Mouse (Mus musculus) embryonic facial prominence, embryonic 15.5 days (tissue): ENCODE data around the gene Mcfd2. TPM values are rescaled to one million over a fixed set of nuclear protein-coding genes. Genes with fewer than 3 reads are reported as not detected.

Experiments used
- ATAC-seq: fragments of 200-750 bp; cut with Nextera tagmentation; 2 replicates; pipeline ENCODE4 v1.8.0; 2017; ENCODE audit warnings: low read depth, moderate TSS enrichment; ENCODE audit not compliant: insufficient number of reproducible peaks, low FRiP score, low TSS enrichment
- H3K27ac ChIP-seq: fragments of 300-500 bp; sonication (generic); replicated peaks from 2 replicates; pipeline ENCODE4 v1.5.1; 2015; ENCODE audit warnings: mild to moderate bottlenecking, inconsistent platforms
- H3K27me3 ChIP-seq: fragments of 300-500 bp; sonication (generic); 2 replicates; pipeline ENCODE4 v1.6.1; 2015; ENCODE audit warnings: inconsistent platforms
- H3K36me3 ChIP-seq: fragments of 300-500 bp; sonication (generic); 2 replicates; pipeline ENCODE4 v1.6.1; 2015; ENCODE audit warnings: mild to moderate bottlenecking, inconsistent platforms
- H3K4me1 ChIP-seq: fragments of 300-500 bp; sonication (generic); 2 replicates; pipeline ENCODE4 v1.6.1; 2015; ENCODE audit warnings: inconsistent platforms
- H3K4me2 ChIP-seq: fragments of 300-500 bp; sonication (generic); replicated peaks from 2 replicates; pipeline ENCODE4 v1.6.1; 2015; ENCODE audit warnings: mild to moderate bottlenecking, inconsistent platforms
- H3K4me3 ChIP-seq: fragments of 300-500 bp; sonication (generic); replicated peaks from 2 replicates; pipeline ENCODE4 v1.5.1; 2015; ENCODE audit warnings: mild to moderate bottlenecking, inconsistent platforms
- H3K9ac ChIP-seq: fragments of 300-500 bp; sonication (generic); 2 replicates; pipeline ENCODE4 v1.6.1; 2015; ENCODE audit warnings: inconsistent platforms
- H3K9me3 ChIP-seq: fragments of 300-500 bp; sonication (generic); replicated peaks from 2 replicates; pipeline ENCODE4 v1.6.1; 2016; ENCODE audit warnings: inconsistent platforms
- WGBS: fragments of 180-500 bp; shearing (Covaris S2); methylation state at CpG from one replicate; pipeline ENCODE4 v1.1.7; 2015; 5-methylcytosine and 5-hydroxymethylcytosine counted together
- polyA plus RNA-seq: library from polyadenylated mRNA; unstranded; fragments of >200 nt; fragmentation: Nextera tagmentation; extraction: Ambion mirVana; gene quantifications from 2 replicates; pipeline ENCODE4 v1.2.1, GENCODE M21; 2015

Mcfd2 gene
- polyA plus RNA-seq, 1 experiment from 2014 or later = 102 TPM

GRCm38 (mm10) chr17:87235019-87235418 is 30.7 kb downstream of the Mcfd2 start:
- Histone ChIP-seq H3K36me3 (no peaks in the 10 kb centered on the region), H3K4me3 (no peak overlapping the region), H3K4me2 (no peak overlapping the region), H3K4me1 (peaks cover 5% of the 10 kb centered on the region; the same call in 1 of the 2 replicates), H3K27ac (no peak overlapping the region), H3K9ac (no peak overlapping the region), H3K27me3 (no peaks in the 10 kb centered on the region), H3K9me3 (no peaks in the 10 kb centered on the region)
- ATAC-seq = no peak
- 95% methylated on average over 6 of the region's 6 CpGs for WGBS

GRCm38 (mm10) chr17:87227878-87228277 is 37.9 kb downstream of the Mcfd2 start:
- H3K9ac ChIP-seq = no peak overlapping the region
- no peaks in the 10 kb centered on the region for H3K9me3 ChIP-seq
- peaks cover 14% of the 10 kb centered on the region for H3K4me1 ChIP-seq
- H3K27ac ChIP-seq = no peak overlapping the region
- H3K36me3 ChIP-seq = no peaks in the 10 kb centered on the region
- no peak overlapping the region for H3K4me2 ChIP-seq
- no peak for ATAC-seq
- no peak overlapping the region for H3K4me3 ChIP-seq
- 71% methylated on average over 4 of the region's 4 CpGs for WGBS
- no peaks in the 10 kb centered on the region for H3K27me3 ChIP-seq

- Histone ChIP-seq H3K36me3 (no peaks in the 10 kb centered on the region), H3K4me1 (peaks cover 14% of the 10 kb centered on the region), H3K27ac (peak overlapping the region; percentile 17; the same call in 1 of the 2 replicates), H3K4me2 (no peak overlapping the region), H3K4me3 (no peak overlapping the region), H3K9me3 (no peaks in the 10 kb centered on the region), H3K27me3 (no peaks in the 10 kb centered on the region), H3K9ac (no peak overlapping the region)
- peak; percentile 75 for ATAC-seq
- WGBS = 32% methylated on average over 10 of the region's 10 CpGs
Measured at GRCm38 (mm10) chr17:87226079-87226640, 39.6 kb downstream of the Mcfd2 start.

- WGBS = 91% methylated on average over 9 of the region's 9 CpGs
- Histone ChIP-seq H3K36me3 (no peaks in the 10 kb centered on the region), H3K4me3 (no peak overlapping the region), H3K27me3 (no peaks in the 10 kb centered on the region), H3K9ac (no peak overlapping the region), H3K9me3 (no peaks in the 10 kb centered on the region), H3K27ac (0 out of 2 replicates have a peak overlapping the region, but pooled peaks have one; percentile 2), H3K4me1 (peaks cover 14% of the 10 kb centered on the region), H3K4me2 (no peak overlapping the region)
- ATAC-seq = no peak
Measured at GRCm38 (mm10) chr17:87225384-87225783, 40.4 kb downstream of the Mcfd2 start.

GRCm38 (mm10) chr17:87224461-87224860 is 41.3 kb downstream of the Mcfd2 start:
- Histone ChIP-seq H3K4me3 (no peak overlapping the region), H3K27me3 (no peaks in the 10 kb centered on the region), H3K4me1 (peaks cover 14% of the 10 kb centered on the region), H3K27ac (no peak overlapping the region), H3K4me2 (no peak overlapping the region), H3K9me3 (no peaks in the 10 kb centered on the region), H3K9ac (no peak overlapping the region), H3K36me3 (no peaks in the 10 kb centered on the region)
- ATAC-seq = no peak
- WGBS = 55% methylated on average over 2 of the region's 2 CpGs

GRCm38 (mm10) chr17:87219456-87219855 is 46.3 kb downstream of the Mcfd2 start:
- 87% methylated on average over 9 of the region's 9 CpGs for WGBS
- H3K4me3 ChIP-seq = no peak overlapping the region
- H3K4me1 ChIP-seq = no peaks in the 10 kb centered on the region
- no peak overlapping the region for H3K4me2 ChIP-seq
- no peaks in the 10 kb centered on the region for H3K36me3 ChIP-seq
- no peaks in the 10 kb centered on the region for H3K27me3 ChIP-seq
- H3K9me3 ChIP-seq = no peaks in the 10 kb centered on the region
- no peak for ATAC-seq
- H3K27ac ChIP-seq = no peak overlapping the region
- no peak overlapping the region for H3K9ac ChIP-seq

GRCm38 (mm10) chr17:87214523-87214922 is 51.2 kb downstream of the Mcfd2 start:
- Histone ChIP-seq H3K4me3 (no peak overlapping the region), H3K27ac (no peak overlapping the region), H3K4me2 (no peak overlapping the region), H3K9me3 (no peaks in the 10 kb centered on the region), H3K27me3 (no peaks in the 10 kb centered on the region), H3K4me1 (no peaks in the 10 kb centered on the region), H3K9ac (no peak overlapping the region), H3K36me3 (no peaks in the 10 kb centered on the region)
- 92% methylated on average over 7 of the region's 7 CpGs for WGBS
- ATAC-seq = no peak

GRCm38 (mm10) chr17:87210525-87210924 is 55.2 kb downstream of the Mcfd2 start:
- Histone ChIP-seq H3K9me3 (no peaks in the 10 kb centered on the region), H3K27me3 (no peaks in the 10 kb centered on the region), H3K4me2 (no peak overlapping the region), H3K9ac (no peak overlapping the region), H3K36me3 (no peaks in the 10 kb centered on the region), H3K4me1 (0 out of 2 replicates have a peak, but pooled peaks cover 7% of the 10 kb centered on the region), H3K4me3 (no peak overlapping the region), H3K27ac (no peak overlapping the region)
- WGBS = 67% methylated on average over 2 of the region's 2 CpGs
- no peak for ATAC-seq

- Histone ChIP-seq H3K27ac (no peak overlapping the region), H3K36me3 (no peaks in the 10 kb centered on the region), H3K4me3 (no peak overlapping the region), H3K27me3 (no peaks in the 10 kb centered on the region), H3K9me3 (no peaks in the 10 kb centered on the region), H3K4me1 (peaks cover 28% of the 10 kb centered on the region), H3K9ac (no peak overlapping the region), H3K4me2 (no peak overlapping the region)
- WGBS = 44% methylated on average over 2 of the region's 2 CpGs
- no peak for ATAC-seq
Measured at GRCm38 (mm10) chr17:87206885-87207284, 58.9 kb downstream of the Mcfd2 start.

Other genes starting within 250 kb of the Mcfd2 start
- gene Pigf, start 240.5 kb downstream of the Mcfd2 start, polyA plus RNA-seq = 25.6 and 28.4 TPM in 2 replicates
- gene Cript, start 240.4 kb downstream of the Mcfd2 start, polyA plus RNA-seq = 114 and 117 TPM in 2 replicates
- 20.6 and 21.3 TPM in 2 replicates for gene Socs5, start 158.3 kb downstream of the Mcfd2 start, polyA plus RNA-seq
- gene Ttc7, start 17.0 kb upstream of the Mcfd2 start, polyA plus RNA-seq = 14.5 and 17.3 TPM in 2 replicates
- gene Stpg4, start 161.8 kb upstream of the Mcfd2 start, polyA plus RNA-seq = not detected in 2 replicates
- gene Calm2, start 181.0 kb upstream of the Mcfd2 start, polyA plus RNA-seq = 878 and 898 TPM in 2 replicates